Mouse (Mus musculus) embryonic facial prominence, embryonic 12.5 days (tissue): ENCODE results near the gene Shank1. TPM values are rescaled to one million over a fixed set of nuclear protein-coding genes. Genes with fewer than 3 reads are reported as not detected.

Source experiments
- ATAC-seq: fragments of 200-750 bp; cut with Nextera tagmentation; 2 replicates; pipeline ENCODE4 v1.8.0; 2017; ENCODE audit not compliant: insufficient number of reproducible peaks, insufficient read depth, low FRiP score, low TSS enrichment
- H3K27ac ChIP-seq: fragments of 300-500 bp; sonication (generic); 2 replicates; pipeline ENCODE4 v1.5.1; 2016; ENCODE audit warnings: mild to moderate bottlenecking
- H3K27me3 ChIP-seq: fragments of 300-500 bp; sonication (generic); 2 replicates; pipeline ENCODE4 v1.6.1; 2016; ENCODE audit warnings: mild to moderate bottlenecking, moderate library complexity
- H3K36me3 ChIP-seq: fragments of 300-500 bp; sonication (generic); 2 replicates; pipeline ENCODE4 v1.6.1; 2016; ENCODE audit warnings: mild to moderate bottlenecking
- H3K4me1 ChIP-seq: fragments of 300-500 bp; sonication (generic); 2 replicates; pipeline ENCODE4 v1.6.1; 2016
- H3K4me2 ChIP-seq: fragments of 300-500 bp; sonication (generic); replicated peaks from 2 replicates; pipeline ENCODE4 v1.6.1; 2016; ENCODE audit warnings: mild to moderate bottlenecking, moderate library complexity
- H3K4me3 ChIP-seq: fragments of 300-500 bp; sonication (generic); 2 replicates; pipeline ENCODE4 v1.5.1; 2016; ENCODE audit warnings: mild to moderate bottlenecking
- H3K9ac ChIP-seq: fragments of 300-500 bp; sonication (generic); 2 replicates; pipeline ENCODE4 v1.6.1; 2016; ENCODE audit warnings: mild to moderate bottlenecking, moderate library complexity
- H3K9me3 ChIP-seq: fragments of 300-500 bp; sonication (generic); 2 replicates; pipeline ENCODE4 v1.6.1; 2016; ENCODE audit warnings: mild to moderate bottlenecking, moderate library complexity
- WGBS: fragments of 180-500 bp; shearing (Covaris S2); methylation state at CpG from one replicate; pipeline ENCODE4 v1.1.7; 2016; 5-methylcytosine and 5-hydroxymethylcytosine counted together
- polyA plus RNA-seq: library from polyadenylated mRNA; unstranded; fragments of >200 nt; fragmentation: Nextera tagmentation; extraction: Ambion mirVana; gene quantifications from 2 replicates; pipeline ENCODE4 v1.2.1, GENCODE M21; 2016

The Shank1 gene
- polyA plus RNA-seq: 2.4 and 3.8 TPM in 2 replicates

DNA sequence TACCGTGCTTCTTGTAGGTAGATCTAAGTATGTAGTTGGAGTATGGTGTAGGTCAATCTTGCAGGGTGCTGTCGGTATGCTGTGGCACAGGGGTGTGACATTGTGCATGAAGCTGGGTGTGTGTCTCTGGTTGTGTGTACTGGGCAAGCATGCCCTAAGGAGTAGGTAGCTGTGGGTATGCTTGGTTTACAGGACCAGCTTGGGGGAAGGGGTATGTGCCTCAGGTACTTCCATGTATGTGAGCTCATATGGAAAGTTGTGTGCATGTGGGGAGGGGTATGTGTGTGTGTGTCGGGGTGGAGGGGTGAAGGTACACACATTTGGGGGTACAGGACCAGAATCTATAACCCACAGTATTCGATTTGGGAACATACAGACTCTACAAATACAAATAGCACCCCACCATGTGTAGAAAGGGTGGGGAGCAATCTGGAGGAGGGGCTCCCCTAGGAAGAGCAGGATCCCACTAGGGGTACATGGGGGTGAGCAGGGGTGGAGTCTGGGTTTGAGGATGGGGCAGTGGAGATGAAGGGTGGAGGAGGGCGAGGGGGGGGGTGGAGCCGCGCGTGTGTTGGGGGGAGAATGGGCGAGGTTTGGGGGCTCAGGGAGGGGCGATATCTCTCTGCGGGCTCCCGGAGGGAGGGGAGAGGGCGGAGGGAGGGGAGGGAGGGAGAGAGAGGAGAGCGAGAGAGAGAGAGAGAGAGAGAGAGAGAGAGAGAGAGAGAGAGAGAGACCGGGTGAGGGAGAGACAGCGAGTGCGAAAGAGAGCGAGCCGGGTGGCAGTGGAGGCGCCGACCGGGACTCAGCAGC is at the start of gene Shank1:
Shank1 (plus strand) TSS at position 779 of the 810 bp plus-strand sequence.
- no peak for ATAC-seq
- Histone ChIP-seq H3K27me3 (peaks cover 52% of the 10 kb centered on the region), H3K4me1 (peaks cover 18% of the 10 kb centered on the region), H3K9me3 (no peaks in the 10 kb centered on the region), H3K4me2 (peak within 1 kb of the TSS; percentile 97), H3K4me3 (peak within 1 kb of the TSS; percentile 53), H3K9ac (peak within 1 kb of the TSS; percentile 67), H3K36me3 (no peaks in the 10 kb centered on the region), H3K27ac (no peak within 1 kb of the TSS)
- 18% methylated on average over 13 of the region's 22 CpGs for WGBS

DNA sequence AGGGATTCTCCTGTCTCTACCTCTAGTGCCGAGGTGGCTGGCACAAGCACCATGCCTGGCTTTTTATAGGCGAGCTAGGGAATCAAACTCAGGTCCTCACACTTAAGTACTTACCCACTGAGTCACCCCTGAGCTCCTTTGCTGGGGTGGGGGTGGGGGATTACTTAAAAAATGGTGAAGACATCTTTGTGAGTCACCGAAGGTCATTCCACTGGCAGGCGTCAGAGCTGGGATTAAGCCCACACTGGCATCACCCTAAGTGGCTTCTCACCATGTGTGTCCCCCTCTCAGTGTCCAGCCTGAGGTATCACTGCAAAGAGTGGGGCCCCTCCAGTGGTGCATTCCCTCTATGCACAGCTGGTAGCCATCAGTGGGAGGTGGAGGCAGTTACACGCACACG is 49.6 kb upstream of the Shank1 start:
- Histone ChIP-seq H3K27me3 (peaks cover 18% of the 10 kb centered on the region), H3K4me1 (peaks cover 5% of the 10 kb centered on the region; the same call in 1 of the 2 replicates), H3K4me3 (no peak overlapping the region), H3K9me3 (no peaks in the 10 kb centered on the region), H3K27ac (no peak overlapping the region), H3K9ac (no peak overlapping the region), H3K36me3 (no peaks in the 10 kb centered on the region), H3K4me2 (no peak overlapping the region)
- no peak for ATAC-seq
- 73% methylated on average over 6 of the region's 6 CpGs for WGBS

DNA sequence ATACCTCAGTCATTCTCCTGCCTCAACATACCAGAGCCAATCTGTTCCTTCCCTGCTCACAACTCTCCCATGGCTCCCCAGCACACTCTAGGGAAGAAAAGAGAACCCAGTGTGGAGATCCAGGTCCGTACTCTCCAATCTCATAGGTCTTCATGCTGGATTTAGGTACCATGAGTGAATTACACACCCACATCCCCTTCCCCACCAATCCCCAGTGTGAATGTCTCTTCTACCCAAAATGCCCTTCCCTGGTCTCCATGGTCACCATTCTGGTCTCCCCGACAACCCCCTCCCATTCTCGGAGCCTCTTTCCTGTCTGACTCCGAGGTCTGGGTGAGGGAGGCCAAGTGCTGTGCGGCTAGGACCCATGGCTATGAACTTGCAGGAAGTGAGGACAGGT is 48.9 kb upstream of the Shank1 start, which contains the start of gene Gm15517:
Gm15517 (plus strand) TSS at position 301 of the 400 bp plus-strand sequence.
- WGBS: 54% methylated on average over 5 of the region's 5 CpGs

GRCm38 (mm10) chr7:44262791-44263643 is 47.0 kb upstream of the Shank1 start:
- no peak for ATAC-seq
- H3K27ac ChIP-seq: no peak overlapping the region

More for the DNA sequence above, 48.9 kb upstream of the Shank1 start, which contains the start of gene Gm15517:
- Histone ChIP-seq H3K9me3 (no peaks in the 10 kb centered on the region), H3K4me3 (no peak within 1 kb of the TSS), H3K4me2 (no peak within 1 kb of the TSS), H3K36me3 (no peaks in the 10 kb centered on the region), H3K27ac (no peak within 1 kb of the TSS), H3K27me3 (peaks cover 18% of the 10 kb centered on the region), H3K9ac (no peak within 1 kb of the TSS), H3K4me1 (peaks cover 5% of the 10 kb centered on the region; the same call in 1 of the 2 replicates)
- ATAC-seq: no peak

DNA sequence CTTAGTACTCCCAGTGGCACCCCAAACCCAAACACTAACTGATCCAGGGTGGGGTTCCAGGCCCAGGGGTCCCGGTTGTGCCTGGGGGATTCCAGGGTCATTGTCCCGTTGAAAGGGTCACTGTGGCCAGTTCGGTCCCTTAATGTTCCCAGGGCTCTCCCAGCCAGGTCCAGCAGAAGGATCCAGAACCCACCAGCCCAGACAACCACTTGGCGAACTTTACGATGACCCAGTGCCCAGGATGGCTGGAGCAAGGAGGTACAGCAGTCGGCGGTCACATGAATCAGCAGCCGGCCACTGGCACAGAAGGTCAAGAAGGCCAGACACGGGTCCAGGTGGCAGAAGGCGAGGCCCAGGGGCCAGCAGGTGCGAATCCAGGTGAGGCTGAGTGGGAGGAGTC is 41.9 kb upstream of the Shank1 start:
- H3K4me3 ChIP-seq: no peak overlapping the region
- H3K9me3 ChIP-seq: no peaks in the 10 kb centered on the region
- no peak overlapping the region for H3K27ac ChIP-seq
- no peak overlapping the region for H3K4me2 ChIP-seq
- no peak overlapping the region for H3K9ac ChIP-seq
- ATAC-seq: no peak
- peaks cover 3% of the 10 kb centered on the region; the same call in 1 of the 2 replicates for H3K4me1 ChIP-seq
- peaks cover 34% of the 10 kb centered on the region for H3K27me3 ChIP-seq
- 78% methylated on average over 11 of the region's 11 CpGs for WGBS
- H3K36me3 ChIP-seq: no peaks in the 10 kb centered on the region

More at GRCm38 (mm10) chr7:44262791-44263643, 47.0 kb upstream of the Shank1 start:
- 3% methylated on average over 34 of the region's 34 CpGs for WGBS
- no peaks in the 10 kb centered on the region for H3K9me3 ChIP-seq
- H3K9ac ChIP-seq: no peak overlapping the region
- peak overlapping the region; percentile 44 for H3K4me2 ChIP-seq
- H3K36me3 ChIP-seq: no peaks in the 10 kb centered on the region
- H3K27me3 ChIP-seq: peaks cover 26% of the 10 kb centered on the region
- peaks cover 5% of the 10 kb centered on the region; the same call in 1 of the 2 replicates for H3K4me1 ChIP-seq
- H3K4me3 ChIP-seq: 0 out of 2 replicates have a peak overlapping the region, but pooled peaks have one; percentile 12

- Histone ChIP-seq H3K9ac (no peak overlapping the region), H3K9me3 (no peaks in the 10 kb centered on the region), H3K4me3 (no peak overlapping the region), H3K4me2 (no peak overlapping the region), H3K27me3 (peaks cover 39% of the 10 kb centered on the region), H3K27ac (no peak overlapping the region), H3K36me3 (no peaks in the 10 kb centered on the region), H3K4me1 (no peaks in the 10 kb centered on the region)
- ATAC-seq: no peak
- WGBS: 89% methylated on average over 2 of the region's 2 CpGs
Measured at GRCm38 (mm10) chr7:44269397-44269796, 40.7 kb upstream of the Shank1 start.

- Histone ChIP-seq H3K36me3 (no peaks in the 10 kb centered on the region), H3K4me2 (no peak overlapping the region), H3K27ac (no peak overlapping the region), H3K9ac (no peak overlapping the region), H3K9me3 (no peaks in the 10 kb centered on the region), H3K4me1 (no peaks in the 10 kb centered on the region), H3K27me3 (peaks cover 43% of the 10 kb centered on the region), H3K4me3 (no peak overlapping the region)
- ATAC-seq: no peak
- 81% methylated on average over 2 of the region's 2 CpGs for WGBS
Measured at GRCm38 (mm10) chr7:44271309-44271708, 38.7 kb upstream of the Shank1 start.

- Histone ChIP-seq H3K4me1 (no peaks in the 10 kb centered on the region), H3K9me3 (no peaks in the 10 kb centered on the region), H3K36me3 (no peaks in the 10 kb centered on the region), H3K4me3 (no peak overlapping the region), H3K9ac (no peak overlapping the region), H3K27me3 (peaks cover 43% of the 10 kb centered on the region), H3K4me2 (no peak overlapping the region), H3K27ac (no peak overlapping the region)
- ATAC-seq: no peak
- 87% methylated on average over 7 of the region's 7 CpGs for WGBS
Measured at GRCm38 (mm10) chr7:44272546-44272945, 37.5 kb upstream of the Shank1 start.

- 66% methylated on average over 7 of the region's 7 CpGs for WGBS
- peaks cover 34% of the 10 kb centered on the region for H3K27me3 ChIP-seq
- no peak overlapping the region for H3K4me3 ChIP-seq
- no peaks in the 10 kb centered on the region for H3K4me1 ChIP-seq
- H3K4me2 ChIP-seq: no peak overlapping the region
- H3K27ac ChIP-seq: no peak overlapping the region
- no peak overlapping the region for H3K9ac ChIP-seq
- H3K9me3 ChIP-seq: no peaks in the 10 kb centered on the region
- no peak for ATAC-seq
- H3K36me3 ChIP-seq: no peaks in the 10 kb centered on the region
Measured at GRCm38 (mm10) chr7:44273446-44273845, 36.6 kb upstream of the Shank1 start.

GRCm38 (mm10) chr7:44274096-44274495 is 36.0 kb upstream of the Shank1 start:
- H3K9ac ChIP-seq: no peak overlapping the region
- ATAC-seq: no peak
- no peak overlapping the region for H3K4me3 ChIP-seq
- no peaks in the 10 kb centered on the region for H3K4me1 ChIP-seq
- no peaks in the 10 kb centered on the region for H3K36me3 ChIP-seq
- 34% methylated on average over 11 of the region's 11 CpGs for WGBS
- H3K27ac ChIP-seq: no peak overlapping the region
- H3K27me3 ChIP-seq: peaks cover 27% of the 10 kb centered on the region
- H3K4me2 ChIP-seq: no peak overlapping the region
- H3K9me3 ChIP-seq: no peaks in the 10 kb centered on the region

DNA sequence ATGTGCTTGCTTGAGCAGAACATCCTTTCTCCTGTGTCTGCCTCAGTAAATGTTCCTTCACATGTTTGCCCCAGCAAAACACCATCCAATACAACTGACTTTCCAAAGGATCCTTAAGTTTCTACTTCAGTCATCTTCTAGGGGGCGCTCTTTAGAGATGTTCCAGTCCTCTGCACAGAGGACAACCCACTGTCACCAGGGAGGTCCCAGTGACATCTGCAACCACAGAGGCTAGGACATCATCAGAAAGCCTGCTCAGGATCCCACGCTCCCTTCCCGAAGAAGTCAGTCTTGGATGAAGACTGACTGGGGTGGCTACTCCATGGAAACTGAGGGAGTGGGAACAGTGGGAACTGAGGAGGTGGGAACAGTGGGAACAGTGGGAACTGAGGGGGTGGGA is 34.5 kb upstream of the Shank1 start:
- H3K4me3 ChIP-seq: no peak overlapping the region
- 77% methylated on average over 3 of the region's 3 CpGs for WGBS
- no peaks in the 10 kb centered on the region for H3K9me3 ChIP-seq
- H3K4me2 ChIP-seq: no peak overlapping the region
- H3K36me3 ChIP-seq: no peaks in the 10 kb centered on the region
- H3K9ac ChIP-seq: no peak overlapping the region
- no peaks in the 10 kb centered on the region for H3K4me1 ChIP-seq
- ATAC-seq: no peak
- peaks cover 26% of the 10 kb centered on the region for H3K27me3 ChIP-seq
- H3K27ac ChIP-seq: no peak overlapping the region
